Mouse (Mus musculus): Measurements from ENCODE around the gene Map3k20.

The Map3k20 gene

GRCm38 (mm10) chr2:72320661-72321060, 35.2 kb downstream of the Map3k20 start:
- no peak for DNase-seq (ENCODE audit: low spot score in 2 of 2)

- no peak for DNase-seq (ENCODE audit: low spot score in 2 of 2)
These were observed 36.2 kb downstream of the Map3k20 start for GRCm38 (mm10) chr2:72321591-72321990.

- DNase-seq (ENCODE audit: low spot score in 2 of 2), result no peak
These were observed 37.4 kb downstream of the Map3k20 start for GRCm38 (mm10) chr2:72322681-72323353.

- no peak for DNase-seq (ENCODE audit: low spot score in 2 of 2)
These were observed 39.0 kb downstream of the Map3k20 start for GRCm38 (mm10) chr2:72324436-72324835.

- DNase-seq (ENCODE audit: low spot score in 2 of 2), result no peak
These were observed 41.1 kb downstream of the Map3k20 start for GRCm38 (mm10) chr2:72326491-72326890.

GRCm38 (mm10) chr2:72328435-72328834, 43.0 kb downstream of the Map3k20 start:
- no peak for DNase-seq (ENCODE audit: low spot score in 2 of 2)

- DNase-seq (ENCODE audit: low spot score in 2 of 2), result no peak
These were observed 45.6 kb downstream of the Map3k20 start for GRCm38 (mm10) chr2:72330955-72331481.

GRCm38 (mm10) chr2:72332067-72332466, 46.6 kb downstream of the Map3k20 start:
- no peak for DNase-seq (ENCODE audit: low spot score in 2 of 2)

- DNase-seq (ENCODE audit: low spot score in 2 of 2), result no peak
These were observed 47.8 kb downstream of the Map3k20 start for GRCm38 (mm10) chr2:72333210-72333609.

- no peak for DNase-seq (ENCODE audit: low spot score in 2 of 2)
These were observed 51.4 kb downstream of the Map3k20 start for GRCm38 (mm10) chr2:72336840-72337239.

GRCm38 (mm10) chr2:72345281-72345680, 59.8 kb downstream of the Map3k20 start:
- no peak for DNase-seq (ENCODE audit: low spot score in 2 of 2)

GRCm38 (mm10) chr2:72351329-72351728, 65.9 kb downstream of the Map3k20 start:
- no peak for DNase-seq (ENCODE audit: low spot score in 2 of 2)

- DNase-seq (ENCODE audit: low spot score in 2 of 2), result no peak
These were observed 66.3 kb downstream of the Map3k20 start for GRCm38 (mm10) chr2:72351776-72352175.

- no peak for DNase-seq (ENCODE audit: low spot score in 2 of 2)
These were observed 67.3 kb downstream of the Map3k20 start for GRCm38 (mm10) chr2:72352756-72353155.

GRCm38 (mm10) chr2:72356471-72356870, 71.0 kb downstream of the Map3k20 start:
- no peak for DNase-seq (ENCODE audit: low spot score in 2 of 2)

GRCm38 (mm10) chr2:72361572-72361971, 76.1 kb downstream of the Map3k20 start:
- no peak for DNase-seq (ENCODE audit: low spot score in 2 of 2)

- no peak for DNase-seq (ENCODE audit: low spot score in 2 of 2)
These were observed 78.0 kb downstream of the Map3k20 start for GRCm38 (mm10) chr2:72363449-72363848.

GRCm38 (mm10) chr2:72365930-72366329, 80.5 kb downstream of the Map3k20 start:
- DNase-seq (ENCODE audit: low spot score in 2 of 2), result no peak

GRCm38 (mm10) chr2:72366503-72366902, 81.1 kb downstream of the Map3k20 start:
- no peak for DNase-seq (ENCODE audit: low spot score in 2 of 2)

- no peak for DNase-seq (ENCODE audit: low spot score in 2 of 2)
These were observed 82.4 kb downstream of the Map3k20 start for GRCm38 (mm10) chr2:72367850-72368249.

GRCm38 (mm10) chr2:72369140-72369600, 83.7 kb downstream of the Map3k20 start:
- no peak for DNase-seq (ENCODE audit: low spot score in 2 of 2)

GRCm38 (mm10) chr2:72372136-72372535, 86.7 kb downstream of the Map3k20 start:
- DNase-seq (ENCODE audit: low spot score in 2 of 2), result no peak

- DNase-seq (ENCODE audit: low spot score in 2 of 2), result no peak
These were observed 88.6 kb downstream of the Map3k20 start for GRCm38 (mm10) chr2:72374076-72374475.

GRCm38 (mm10) chr2:72375877-72376276, 90.4 kb downstream of the Map3k20 start:
- DNase-seq (ENCODE audit: low spot score in 2 of 2), result no peak

Measured in frontal cortex, postnatal 14 days (tissue).